Comparison of ENCODE assay signal across 29 mouse cellular contexts in genomic region chr3:102477917-102478694, GRCm38 (mm10). TPM values are rescaled to one million over a fixed set of nuclear protein-coding genes. Genes with fewer than 3 reads are reported as not detected.
DNase-seq lines count a peak whose midpoint lies in the region; ATAC-seq and TF ChIP-seq lines count a peak whose summit lies in the region.
"Had no signal": no experiment of that assay in that cellular context is flagged by ENCODE, and none has a peak within 500 bp of the region (broad histone marks: within the 10 kb centered on the region; RNA-seq: fewer than 3 reads in every experiment).

No protein-coding gene starts in this region.

- ATAC-seq in limb, embryonic 15.5 days (ENCODE audit: insufficient number of reproducible peaks, low FRiP score, low TSS enrichment, low read depth) = no peak; the same call in 1 of the 2 replicates
- ATAC-seq: forebrain, embryonic 14.5 days; intestine, postnatal 0 days; lung, postnatal 0 days; midbrain, embryonic 13.5 days had no signal

- no peaks in the 10 kb centered on the region for H3K36me3 ChIP-seq in limb, embryonic 15.5 days
- H3K36me3 ChIP-seq in thymus, adult 2 months (ENCODE audit: control insufficient read depth, insufficient read depth, low read length) = no peaks in the 10 kb centered on the region
- H3K36me3 ChIP-seq: heart, embryonic 12.5 days; kidney, embryonic 15.5 days; limb, embryonic 13.5 days; liver, embryonic 13.5 days; midbrain, embryonic 13.5 days had no signal

- H3K4me1 ChIP-seq in limb, embryonic 15.5 days = peaks cover 22% of the 10 kb centered on the region
- no peaks in the 10 kb centered on the region for H3K4me1 ChIP-seq in thymus, adult 2 months (replicated peaks; ENCODE audit: control insufficient read depth, insufficient read depth, low read length)
- H3K4me1 ChIP-seq: heart, embryonic 12.5 days; kidney, embryonic 15.5 days; liver, embryonic 13.5 days; midbrain, embryonic 13.5 days had no signal

- H3K9ac ChIP-seq in limb, embryonic 15.5 days = no peak overlapping the region
- H3K9ac ChIP-seq: heart, embryonic 12.5 days; hindbrain, embryonic 14.5 days; kidney, embryonic 15.5 days; limb, embryonic 13.5 days; liver, embryonic 13.5 days; midbrain, embryonic 13.5 days had no signal

- no peaks in the 10 kb centered on the region for H3K9me3 ChIP-seq in limb, embryonic 15.5 days
- H3K9me3 ChIP-seq: kidney, embryonic 15.5 days; limb, embryonic 13.5 days; liver, embryonic 13.5 days; midbrain, embryonic 13.5 days had no signal

- WGBS in limb, embryonic 15.5 days = 68% methylated on average over 12 of the region's 12 CpGs
- WGBS in thymus, adult 2 months = 90% methylated on average over 12 of the region's 12 CpGs

- DNase-seq in gastrocnemius, adult 2 months = peak; percentile 56
- DNase-seq in gastrocnemius, postnatal 4 days (ENCODE audit: low spot score in 2 of 2) = no peak
- DNase-seq in 3134 (ENCODE audit: extremely low read depth, insufficient read length, low spot score) = peak; percentile 77
- DNase-seq in NIH3T3 (ENCODE audit: low read depth) = peak; percentile 77
- DNase-seq in cerebellum, adult 9-11 months = no peak
- no peak for DNase-seq in thymus, adult 2 months
- DNase-seq: adrenal gland, postnatal 10 days; B cell, adult 2 months; cerebellum, adult 11 months; cerebellum, adult 9-10 months; embryo, embryonic 11 days; heart, postnatal 4 days; kidney, postnatal 25 days; liver, embryonic 13.5 days; lung, adult 18-20 months; lung, postnatal 4 days; right cerebral cortex, postnatal 14 days; thymus, postnatal 25 days had no signal

- no peak overlapping the region for H3K4me3 ChIP-seq in gastrocnemius, adult 2 months
- no peak overlapping the region for H3K4me3 ChIP-seq in limb, embryonic 15.5 days
- no peak overlapping the region for H3K4me3 ChIP-seq in thymus, adult 2 months (ENCODE audit: control insufficient read depth, insufficient read depth, low read length)
- H3K4me3 ChIP-seq: heart, embryonic 12.5 days; kidney, embryonic 15.5 days; limb, embryonic 13.5 days; liver, embryonic 13.5 days; midbrain, embryonic 13.5 days had no signal

- TF ChIP-seq POLR2A in thymus, adult 2 months (IDR thresholded peaks at IDR 0.05; ENCODE audit: control insufficient read depth, extremely low read depth, insufficient read depth, low read length, poor library complexity) = no peak

- no peaks in the 10 kb centered on the region for H3K27me3 ChIP-seq in limb, embryonic 15.5 days
- no peaks in the 10 kb centered on the region for H3K27me3 ChIP-seq in thymus, adult 2 months (ENCODE audit: control insufficient read depth, insufficient read depth, low read length)
- H3K27me3 ChIP-seq: liver, embryonic 13.5 days; midbrain, embryonic 13.5 days had no signal

- no peak overlapping the region for H3K4me2 ChIP-seq in limb, embryonic 15.5 days
- H3K4me2 ChIP-seq: heart, embryonic 12.5 days; hindbrain, embryonic 14.5 days; kidney, embryonic 15.5 days; limb, embryonic 13.5 days; liver, embryonic 13.5 days; midbrain, embryonic 13.5 days had no signal

- peak overlapping the region; percentile 77 for H3K27ac ChIP-seq in gastrocnemius, adult 2 months
- peak overlapping the region; percentile 50; the same call in 1 of the 2 replicates for H3K27ac ChIP-seq in limb, embryonic 15.5 days
- no peak overlapping the region for H3K27ac ChIP-seq in thymus, adult 2 months (ENCODE audit: control insufficient read depth, insufficient read depth, low read length)
- H3K27ac ChIP-seq: hindbrain, embryonic 14.5 days; kidney, embryonic 15.5 days; limb, embryonic 13.5 days; liver, embryonic 13.5 days; midbrain, embryonic 13.5 days had no signal

- intact Hi-C loops in gastrocnemius, adult 2 months (cut with DNase I) = no loop called here

- TF ChIP-seq CTCF in gastrocnemius, adult 2 months (IDR thresholded peaks at IDR 0.05) = no peak
- TF ChIP-seq CTCF in thymus, adult 2 months (IDR thresholded peaks at IDR 0.05; ENCODE audit: borderline replicate concordance, control insufficient read depth, extremely low read depth, insufficient read depth, low read length, poor library complexity) = no peak

RNA-seq across cellular contexts. Expression of gene Ngf, which starts 8.4 kb away (rescaled TPM):
- under 1 TPM; 0.74 to 0.89 TPM for total RNA-seq in gastrocnemius, adult 2 months (2021)
- 1 to 10 TPM; 1.9 to 2.4 TPM for total RNA-seq in gastrocnemius, postnatal 4 days (2021)
- polyA plus RNA-seq in limb, embryonic 15.5 days (2015; fragmentation: Nextera tagmentation; extraction: Ambion mirVana) = 11.1 and 11.7 TPM in 2 replicates
- polyA plus RNA-seq in thymus, adult 2 months (2012; rRNA removed) = 1.0 and 2.6 TPM in 2 replicates
- total RNA-seq: megakaryocyte-erythroid progenitor cell, adult 5-6 weeks; monocyte, adult 5-6 weeks had no signal

Comparison
In these comparisons a context has a peak if more than half of its experiments do, and no peak if none do; other contexts are left out.
1. DNase-seq: peak in gastrocnemius, adult 2 months (single experiment), 3134 (single experiment) and NIH3T3 (single experiment); none in gastrocnemius, postnatal 4 days (0 of 2), cerebellum, adult 9-11 months (single experiment) and thymus, adult 2 months (single experiment).